Mouse (Mus musculus): Measurements from ENCODE around the gene Dnah2. TPM values are rescaled to one million over a fixed set of nuclear protein-coding genes. Genes with fewer than 3 reads are reported as not detected.

Dnah2 gene
- total and polyA plus RNA-seq, 2 experiments from 2014 or later: 3.0 to 12.3 TPM

DNA sequence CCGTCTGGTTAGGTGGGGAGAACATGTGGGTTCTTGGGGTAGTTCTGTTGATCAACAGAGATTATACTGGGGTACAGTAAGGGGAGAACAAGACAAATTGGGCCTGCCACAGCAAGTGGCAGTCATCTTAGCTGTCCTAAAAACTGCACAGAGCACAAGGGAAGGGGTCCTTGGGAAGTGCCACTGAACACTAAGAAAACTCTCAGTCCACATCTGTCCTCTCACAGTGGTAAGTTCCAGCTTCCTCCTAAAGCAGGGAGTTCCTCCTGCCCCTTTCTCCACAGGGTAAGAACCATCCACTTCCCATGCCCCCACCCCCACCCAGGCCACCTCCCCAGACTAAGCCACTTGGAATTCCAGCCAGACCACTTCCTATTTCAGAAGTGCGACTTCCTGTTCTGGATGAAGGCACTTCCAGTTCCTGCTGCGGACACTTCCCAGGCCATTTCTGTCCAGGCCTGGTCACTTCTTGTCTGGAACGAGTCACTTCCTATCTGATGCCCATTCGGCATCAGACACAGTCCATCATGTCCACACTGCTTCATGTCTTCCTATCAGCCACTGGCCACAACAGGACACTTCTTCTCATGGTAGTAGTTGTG is 5.7 kb upstream of the Dnah2 start:
- ATAC-seq: no peak
- no peak for DNase-seq
- WGBS: 81% methylated on average over 5 of the region's 5 CpGs
- Histone ChIP-seq H3K4me3 (ENCODE audit: low read depth, low read length) (no peak overlapping the region), H3K9ac (no peak overlapping the region), H3K4me1 (ENCODE audit: insufficient read depth) (peaks cover 42% of the 10 kb centered on the region), H3K4me2 (ENCODE audit: low read depth) (no peak overlapping the region), H3K27me3 (ENCODE audit: insufficient read depth, low read length) (no peaks in the 10 kb centered on the region), H3K9me3 (ENCODE audit: low read length) (no peaks in the 10 kb centered on the region), H3K27ac (ENCODE audit: low read depth, low read length) (peak overlapping the region; percentile 35; the same call in 1 of the 2 replicates), H3K36me3 (ENCODE audit: insufficient read depth) (peaks cover 22% of the 10 kb centered on the region; the same call in 1 of the 2 replicates)
- TF ChIP-seq CTCF (IDR thresholded peaks at IDR 0.05; ENCODE audit: low read depth): no peak

- H3K27me3 ChIP-seq (ENCODE audit: insufficient read depth, low read length): no peaks in the 10 kb centered on the region
- H3K36me3 ChIP-seq (ENCODE audit: insufficient read depth): peaks cover 22% of the 10 kb centered on the region; the same call in 1 of the 2 replicates
- no peak for ATAC-seq
- peak overlapping the region; percentile 29; the same call in 1 of the 2 replicates for H3K9ac ChIP-seq
- H3K4me1 ChIP-seq (ENCODE audit: insufficient read depth): peaks cover 47% of the 10 kb centered on the region
- H3K4me3 ChIP-seq (ENCODE audit: low read depth, low read length): no peak overlapping the region
- TF ChIP-seq CTCF (IDR thresholded peaks at IDR 0.05; ENCODE audit: low read depth): no peak
- 14% methylated on average over 2 of the region's 2 CpGs for WGBS
- no peaks in the 10 kb centered on the region for H3K9me3 ChIP-seq (ENCODE audit: low read length)
- no peak for DNase-seq
- peak overlapping the region; percentile 44 for H3K4me2 ChIP-seq (ENCODE audit: low read depth)
- peak overlapping the region; percentile 87 for H3K27ac ChIP-seq (ENCODE audit: low read depth, low read length)
Observed at GRCm38 (mm10) chr11:69553341-69553721, 4.4 kb upstream of the Dnah2 start.

DNA sequence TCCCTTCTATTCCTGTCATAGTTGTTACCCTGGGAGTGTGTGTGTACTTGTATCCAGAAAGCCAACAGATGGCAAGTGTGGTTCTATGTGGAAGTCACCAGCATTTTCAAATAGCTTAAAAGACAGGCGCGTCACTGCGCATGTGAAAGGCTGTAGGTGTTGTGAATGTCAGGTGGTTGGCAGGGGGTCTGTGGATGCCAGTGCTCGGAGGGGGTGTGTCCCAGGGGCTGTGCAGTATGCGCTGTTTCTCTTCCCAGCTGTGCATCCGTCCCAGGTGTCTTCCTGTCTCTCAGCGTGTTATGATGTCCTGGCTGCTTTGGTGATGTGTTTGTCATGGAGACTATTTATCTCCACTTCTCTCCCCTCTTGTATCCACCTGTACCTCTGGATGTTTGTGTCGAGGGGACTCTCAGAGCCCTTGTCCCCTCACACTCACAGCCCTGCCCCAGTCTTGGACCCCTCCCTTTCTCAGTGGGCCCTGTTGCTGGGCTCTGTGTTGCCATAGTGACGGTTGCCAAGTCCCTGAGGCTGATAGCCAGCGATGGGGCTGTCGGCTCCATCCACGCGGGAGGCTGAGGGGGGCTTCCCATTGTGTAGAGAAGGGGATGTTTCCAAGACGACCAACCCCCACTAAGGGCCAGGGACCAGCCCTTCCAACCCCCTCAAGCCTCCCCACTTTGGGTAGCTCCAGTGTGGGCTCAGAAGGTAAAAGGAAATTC is 3.9 kb upstream of the Dnah2 start:
- 7% methylated on average over 14 of the region's 14 CpGs for WGBS
- Histone ChIP-seq H3K4me2 (ENCODE audit: low read depth) (peak overlapping the region; percentile 44), H3K9ac (peak overlapping the region; percentile 29; the same call in 1 of the 2 replicates), H3K4me1 (ENCODE audit: insufficient read depth) (peaks cover 47% of the 10 kb centered on the region), H3K4me3 (ENCODE audit: low read depth, low read length) (no peak overlapping the region; the same call in 1 of the 2 replicates), H3K27me3 (ENCODE audit: insufficient read depth, low read length) (no peaks in the 10 kb centered on the region), H3K27ac (ENCODE audit: low read depth, low read length) (peak overlapping the region; percentile 87), H3K36me3 (ENCODE audit: insufficient read depth) (peaks cover 22% of the 10 kb centered on the region; the same call in 1 of the 2 replicates), H3K9me3 (ENCODE audit: low read length) (no peaks in the 10 kb centered on the region)
- DNase-seq (peak; percentile 92), ATAC-seq (peak; percentile 87)
- TF ChIP-seq CTCF (IDR thresholded peaks at IDR 0.05; ENCODE audit: low read depth): no peak

- no peak overlapping the region for H3K9ac ChIP-seq
- H3K36me3 ChIP-seq (ENCODE audit: insufficient read depth): peaks cover 18% of the 10 kb centered on the region; the same call in 1 of the 2 replicates
- no peak for DNase-seq
- no peak for TF ChIP-seq CTCF (IDR thresholded peaks at IDR 0.05; ENCODE audit: low read depth)
- no peak overlapping the region for H3K4me3 ChIP-seq (ENCODE audit: low read depth, low read length)
- no peak overlapping the region for H3K4me2 ChIP-seq (ENCODE audit: low read depth)
- H3K9me3 ChIP-seq (ENCODE audit: low read length): no peaks in the 10 kb centered on the region
- peaks cover 48% of the 10 kb centered on the region for H3K4me1 ChIP-seq (ENCODE audit: insufficient read depth)
- no peak for ATAC-seq
- WGBS: 62% methylated on average over 4 of the region's 4 CpGs
- no peaks in the 10 kb centered on the region for H3K27me3 ChIP-seq (ENCODE audit: insufficient read depth, low read length)
- no peak overlapping the region for H3K27ac ChIP-seq (ENCODE audit: low read depth, low read length)
Observed at GRCm38 (mm10) chr11:69551310-69551709, 2.4 kb upstream of the Dnah2 start.

DNA sequence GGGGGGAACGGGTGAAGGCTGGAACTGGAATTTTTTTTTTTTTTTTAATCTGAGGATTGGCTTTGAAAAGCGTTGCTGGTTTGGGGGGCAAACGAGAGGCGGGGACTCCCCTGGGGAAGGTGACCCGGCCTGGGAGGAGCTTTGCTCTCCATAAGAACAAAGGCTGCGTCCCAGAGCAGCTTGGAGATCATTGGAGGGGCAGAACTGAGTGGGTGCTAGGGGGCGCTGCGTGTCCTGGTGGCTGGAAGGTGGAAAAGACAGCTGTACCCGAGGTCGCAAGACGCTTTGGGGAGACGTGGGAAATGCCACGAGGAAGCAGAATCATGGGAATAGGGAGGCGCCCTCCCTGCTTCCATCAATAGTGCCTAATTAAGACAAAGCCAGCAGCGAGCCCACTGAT is 1.8 kb downstream of the Dnah2 start:
- H3K36me3 ChIP-seq (ENCODE audit: insufficient read depth): no peaks in the 10 kb centered on the region
- peak overlapping the region; percentile 75 for H3K9ac ChIP-seq
- no peaks in the 10 kb centered on the region for H3K27me3 ChIP-seq (ENCODE audit: insufficient read depth, low read length)
- peaks cover 57% of the 10 kb centered on the region for H3K4me1 ChIP-seq (ENCODE audit: insufficient read depth)
- DNase-seq: peak; percentile 76
- ATAC-seq: peak; percentile 36
- WGBS: 3% methylated on average over 15 of the region's 15 CpGs
- peak; percentile 72 for TF ChIP-seq CTCF (IDR thresholded peaks at IDR 0.05; ENCODE audit: low read depth)
- peak overlapping the region; percentile 47 for H3K4me3 ChIP-seq (ENCODE audit: low read depth, low read length)
- H3K27ac ChIP-seq (ENCODE audit: low read depth, low read length): peak overlapping the region; percentile 98
- no peaks in the 10 kb centered on the region for H3K9me3 ChIP-seq (ENCODE audit: low read length)
- peak overlapping the region; percentile 81 for H3K4me2 ChIP-seq (ENCODE audit: low read depth)

DNA sequence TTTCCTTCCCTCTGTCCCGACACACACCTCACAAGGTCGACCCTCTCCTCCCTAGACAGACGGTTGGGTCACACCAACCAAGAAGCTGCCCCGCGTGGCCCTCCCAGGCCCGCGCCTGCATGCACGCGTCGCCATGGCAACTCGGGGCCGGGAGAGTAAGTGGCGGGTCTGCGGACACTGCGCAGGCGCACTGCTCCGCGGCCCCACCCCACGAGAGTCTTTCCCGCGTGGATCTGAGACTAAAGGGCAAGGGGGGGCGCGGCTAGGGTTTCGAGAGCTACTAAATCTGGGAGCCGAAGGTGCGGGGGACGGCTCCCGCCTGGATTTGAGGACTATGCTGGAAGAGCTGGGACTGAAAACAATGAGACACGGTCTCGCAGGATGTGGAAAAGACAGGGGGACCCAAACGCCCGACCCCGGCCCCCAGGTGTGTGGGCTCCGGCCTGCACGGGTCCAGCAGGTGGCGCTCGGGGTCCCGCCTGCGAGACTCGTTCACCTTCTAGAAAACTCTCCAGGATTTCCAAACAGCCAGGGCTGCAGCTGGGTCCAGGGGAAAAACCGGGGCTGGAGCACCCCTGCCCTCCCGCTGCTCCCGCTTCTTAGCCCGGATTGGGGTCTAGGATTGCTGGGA is 2.4 kb downstream of the Dnah2 start:
- no peaks in the 10 kb centered on the region for H3K27me3 ChIP-seq (ENCODE audit: insufficient read depth, low read length)
- peak; percentile 85 for ATAC-seq
- no peaks in the 10 kb centered on the region for H3K9me3 ChIP-seq (ENCODE audit: low read length)
- H3K4me1 ChIP-seq (ENCODE audit: insufficient read depth): peaks cover 54% of the 10 kb centered on the region
- H3K9ac ChIP-seq: peak overlapping the region; percentile 75
- peak; percentile 66 for TF ChIP-seq CTCF (IDR thresholded peaks at IDR 0.05; ENCODE audit: low read depth)
- DNase-seq: peak; percentile 92
- WGBS: 3% methylated on average over 44 of the region's 44 CpGs
- H3K4me3 ChIP-seq (ENCODE audit: low read depth, low read length): peak overlapping the region; percentile 47
- no peaks in the 10 kb centered on the region for H3K36me3 ChIP-seq (ENCODE audit: insufficient read depth)
- peak overlapping the region; percentile 98 for H3K27ac ChIP-seq (ENCODE audit: low read depth, low read length)
- H3K4me2 ChIP-seq (ENCODE audit: low read depth): peak overlapping the region; percentile 81
